Mouse (Mus musculus): ENCODE results near the gene Pi16. TPM values are rescaled to one million over a fixed set of nuclear protein-coding genes. Genes with fewer than 3 reads are reported as not detected.

Pi16 gene
- polyA plus RNA-seq, 2 experiments, result 0.39 to 0.97 TPM

- H3K4me1 ChIP-seq (replicated peaks; ENCODE audit: control insufficient read depth in 2 of 2, insufficient read depth in 2 of 2, low read length in 1 of 2), result 0 out of 4 replicates have a peak, but pooled peaks cover 0 to 3% of the 10 kb centered on the region in 2 experiments
- no peaks in the 10 kb centered on the region for H3K36me3 ChIP-seq (replicated peaks; ENCODE audit: control insufficient read depth, insufficient read depth, low read depth)
- WGBS (ENCODE audit: insufficient replicate concordance), result 35% methylated on average over 52 of the region's 52 CpGs
- H3K9me3 ChIP-seq (ENCODE audit: control insufficient read depth, low read length), result no peaks in the 10 kb centered on the region
- H3K27ac ChIP-seq, result no peak overlapping the region
- H3K9ac ChIP-seq (replicated peaks), result no peak overlapping the region
- TF ChIP-seq EP300 (IDR thresholded peaks at IDR 0.05; ENCODE audit: low read depth), result no peak
- TF ChIP-seq CTCF (IDR thresholded peaks at IDR 0.05; ENCODE audit: low read depth), result no peak
- H3K27me3 ChIP-seq (ENCODE audit: control insufficient read depth, insufficient read depth, low read length), result peaks cover 9% of the 10 kb centered on the region; the same call in 1 of the 2 replicates
- H3K4me3 ChIP-seq (ENCODE audit: insufficient read depth in 1 of 2, low read depth in 2 of 2, low read length in 2 of 2), result no peak overlapping the region
- H3K4me2 ChIP-seq (ENCODE audit: low read depth), result peak overlapping the region; percentile 20
- ATAC-seq (ENCODE audit: insufficient read depth) (no peak), DNase-seq (ENCODE audit: low read depth in 3 of 3, low spot score in 3 of 3) (no peak)
Observed at GRCm38 (mm10) chr17:29326531-29327529, 9.3 kb downstream of the Pi16 start.

- 74% methylated on average over 9 of the region's 9 CpGs for WGBS (ENCODE audit: insufficient replicate concordance)
- no peaks in the 10 kb centered on the region for H3K9me3 ChIP-seq (ENCODE audit: control insufficient read depth, low read length)
- ATAC-seq (ENCODE audit: insufficient read depth) (no peak), DNase-seq (ENCODE audit: low read depth in 3 of 3, low spot score in 3 of 3) (no peak)
- H3K4me3 ChIP-seq (ENCODE audit: insufficient read depth in 1 of 2, low read depth in 2 of 2, low read length in 2 of 2), result no peak overlapping the region
- no peak overlapping the region for H3K4me2 ChIP-seq (ENCODE audit: low read depth)
- H3K36me3 ChIP-seq (replicated peaks; ENCODE audit: control insufficient read depth, insufficient read depth, low read depth), result peaks cover 7% of the 10 kb centered on the region; the same call in 1 of the 2 replicates
- no peak overlapping the region for H3K27ac ChIP-seq
- 0 out of 4 replicates have a peak, but pooled peaks cover 0 to 3% of the 10 kb centered on the region in 2 experiments for H3K4me1 ChIP-seq (replicated peaks; ENCODE audit: control insufficient read depth in 2 of 2, insufficient read depth in 2 of 2, low read length in 1 of 2)
- no peak overlapping the region for H3K9ac ChIP-seq (replicated peaks)
- H3K27me3 ChIP-seq (ENCODE audit: control insufficient read depth, insufficient read depth, low read length), result peaks cover 5% of the 10 kb centered on the region; the same call in 1 of the 2 replicates
- no peak for TF ChIP-seq CTCF (IDR thresholded peaks at IDR 0.05; ENCODE audit: low read depth)
- no peak for TF ChIP-seq EP300 (IDR thresholded peaks at IDR 0.05; ENCODE audit: low read depth)
Observed at GRCm38 (mm10) chr17:29327691-29328090, 10.2 kb downstream of the Pi16 start.

GRCm38 (mm10) chr17:29330221-29330620, 12.7 kb downstream of the Pi16 start:
- no peak for ATAC-seq (ENCODE audit: insufficient read depth)
- no peak for TF ChIP-seq EP300 (IDR thresholded peaks at IDR 0.05; ENCODE audit: low read depth)
- TF ChIP-seq CTCF (IDR thresholded peaks at IDR 0.05; ENCODE audit: low read depth), result no peak
- Histone ChIP-seq H3K4me3 (ENCODE audit: insufficient read depth in 1 of 2, low read depth in 2 of 2, low read length in 2 of 2) (no peak overlapping the region), H3K9me3 (ENCODE audit: control insufficient read depth, low read length) (no peaks in the 10 kb centered on the region), H3K4me2 (ENCODE audit: low read depth) (no peak overlapping the region), H3K4me1 (replicated peaks; ENCODE audit: control insufficient read depth in 2 of 2, insufficient read depth in 2 of 2, low read length in 1 of 2) (no peaks in the 10 kb centered on the region), H3K9ac (replicated peaks) (no peak overlapping the region), H3K27ac (no peak overlapping the region), H3K27me3 (ENCODE audit: control insufficient read depth, insufficient read depth, low read length) (peaks cover 5% of the 10 kb centered on the region; the same call in 1 of the 2 replicates), H3K36me3 (replicated peaks; ENCODE audit: control insufficient read depth, insufficient read depth, low read depth) (peaks cover 7% of the 10 kb centered on the region; the same call in 1 of the 2 replicates)
- DNase-seq (ENCODE audit: low read depth in 3 of 3, low spot score in 3 of 3), result no peak
- WGBS (ENCODE audit: insufficient replicate concordance), result 77% methylated on average over 3 of the region's 3 CpGs

- 32% methylated on average over 5 of the region's 5 CpGs for WGBS (ENCODE audit: insufficient replicate concordance)
- TF ChIP-seq EP300 (IDR thresholded peaks at IDR 0.05; ENCODE audit: low read depth), result no peak
- no peak for TF ChIP-seq CTCF (IDR thresholded peaks at IDR 0.05; ENCODE audit: low read depth)
- ATAC-seq (ENCODE audit: insufficient read depth) (no peak), DNase-seq (ENCODE audit: low read depth in 3 of 3, low spot score in 3 of 3) (no peak)
- H3K4me3 ChIP-seq (ENCODE audit: insufficient read depth in 1 of 2, low read depth in 2 of 2, low read length in 2 of 2), result no peak overlapping the region
- H3K4me2 ChIP-seq (ENCODE audit: low read depth), result no peak overlapping the region
- H3K4me1 ChIP-seq (replicated peaks; ENCODE audit: control insufficient read depth in 2 of 2, insufficient read depth in 2 of 2, low read length in 1 of 2), result no peaks in the 10 kb centered on the region
- peaks cover 7% of the 10 kb centered on the region; the same call in 1 of the 2 replicates for H3K36me3 ChIP-seq (replicated peaks; ENCODE audit: control insufficient read depth, insufficient read depth, low read depth)
- H3K9ac ChIP-seq (replicated peaks), result no peak overlapping the region
- H3K9me3 ChIP-seq (ENCODE audit: control insufficient read depth, low read length), result no peaks in the 10 kb centered on the region
- H3K27ac ChIP-seq, result no peak overlapping the region
- H3K27me3 ChIP-seq (ENCODE audit: control insufficient read depth, insufficient read depth, low read length), result peaks cover 5% of the 10 kb centered on the region; the same call in 1 of the 2 replicates
Observed at GRCm38 (mm10) chr17:29330671-29331410, 13.4 kb downstream of the Pi16 start.
